Mouse (Mus musculus) erythroblast, embryonic 14.5 days (primary cell): ENCODE measurements around the gene Wnt2.

ENCODE experiments used
- GATA1 ChIP-seq: IDR thresholded peaks from 2 replicates; pipeline ENCODE4 v1.6.1; 2012; ENCODE audit warnings: low read length, inconsistent platforms, mixed read lengths
- TAL1 ChIP-seq: IDR thresholded peaks from 3 replicates; pipeline ENCODE4 v1.6.1; 2012; ENCODE audit warnings: low read length, inconsistent platforms, mixed read lengths

GRCm38 (mm10) chr6:17943877-17944617 lies 86.3 kb downstream of the Wnt2 start:
- TF ChIP-seq TAL1 (no peak), GATA1 (no peak)
